Mouse (Mus musculus) spleen, adult 2 months (tissue): ENCODE measurements around the gene Rab22a.

ENCODE experiments used
- CTCF ChIP-seq: fragments of 200-500 bp; IDR thresholded peaks from 2 replicates; pipeline ENCODE4 v1.5.1; 2011; ENCODE audit warnings: mild to moderate bottlenecking, inconsistent platforms; ENCODE audit not compliant: insufficient read depth, insufficient read length, insufficient replicate concordance; ENCODE audit errors: extremely low read depth
- POLR2A ChIP-seq: fragments of 200-500 bp; IDR thresholded peaks from 2 replicates; pipeline ENCODE4 v1.6.1; 2011; ENCODE audit warnings: low read depth, low read length, inconsistent platforms

GRCm38 (mm10) chr2:173730444-173730966 lies 70.9 kb downstream of the Rab22a start:
- TF ChIP-seq CTCF, result no peak
- TF ChIP-seq POLR2A, result no peak
